Mouse (Mus musculus): ENCODE measurements around the gene Fam19a5.

Fam19a5 gene

DNA sequence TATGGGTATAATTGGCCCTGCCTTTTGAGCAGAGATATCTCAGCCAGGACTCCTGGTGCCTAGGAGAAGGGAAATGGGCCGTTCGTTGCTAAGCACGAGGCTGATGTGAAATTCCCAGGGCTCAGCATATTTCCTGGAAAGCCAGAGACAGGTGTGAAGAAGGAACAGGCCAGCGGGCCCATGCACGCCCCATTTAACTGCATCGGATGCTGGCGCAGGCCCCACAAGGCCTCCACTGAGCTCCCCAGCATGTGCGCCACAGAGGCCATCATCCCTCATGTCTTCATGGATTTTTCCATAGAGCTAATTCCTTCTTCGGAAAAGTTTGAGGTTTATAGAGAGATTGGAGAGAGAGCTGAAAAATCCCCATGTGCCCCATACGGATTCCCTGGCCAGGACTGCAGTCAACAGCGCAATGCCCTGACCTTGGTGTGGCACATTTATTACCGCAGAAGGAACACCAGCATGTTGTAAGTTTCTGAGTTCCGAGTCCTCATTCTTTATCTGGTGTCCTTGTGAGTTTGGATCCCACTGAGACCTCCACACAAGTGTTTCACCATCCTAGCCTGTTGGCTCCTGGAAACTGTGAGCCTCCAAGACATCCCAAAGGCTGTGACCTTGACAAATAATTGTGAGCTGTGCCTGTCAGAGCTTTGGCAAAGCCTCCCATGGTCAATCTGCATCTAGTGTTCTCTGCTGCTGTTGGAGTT lies 122.1 kb downstream of the Fam19a5 start:
- no peak for DNase-seq (ENCODE audit: low read depth, low spot score)

DNA sequence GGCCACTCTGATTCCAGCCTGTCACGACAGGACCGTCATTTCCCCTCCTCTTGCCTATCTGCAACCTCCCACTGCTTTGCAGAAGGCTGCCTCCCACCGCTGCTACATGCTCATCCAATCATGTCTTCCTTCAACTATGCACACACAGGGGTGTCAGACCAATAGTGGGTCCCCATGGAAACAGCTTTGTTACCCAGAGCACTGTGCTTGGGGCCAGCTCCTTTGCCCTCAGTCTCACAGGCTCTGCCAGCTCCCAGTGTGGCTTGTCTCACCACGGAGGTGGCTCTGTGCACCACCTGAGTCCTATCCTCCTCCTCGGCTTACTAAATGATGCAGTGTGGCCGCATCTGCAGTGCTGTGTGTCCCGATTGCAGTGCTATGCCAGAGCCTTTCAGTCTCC lies 123.3 kb downstream of the Fam19a5 start:
- DNase-seq (ENCODE audit: low read depth, low spot score): no peak

DNA sequence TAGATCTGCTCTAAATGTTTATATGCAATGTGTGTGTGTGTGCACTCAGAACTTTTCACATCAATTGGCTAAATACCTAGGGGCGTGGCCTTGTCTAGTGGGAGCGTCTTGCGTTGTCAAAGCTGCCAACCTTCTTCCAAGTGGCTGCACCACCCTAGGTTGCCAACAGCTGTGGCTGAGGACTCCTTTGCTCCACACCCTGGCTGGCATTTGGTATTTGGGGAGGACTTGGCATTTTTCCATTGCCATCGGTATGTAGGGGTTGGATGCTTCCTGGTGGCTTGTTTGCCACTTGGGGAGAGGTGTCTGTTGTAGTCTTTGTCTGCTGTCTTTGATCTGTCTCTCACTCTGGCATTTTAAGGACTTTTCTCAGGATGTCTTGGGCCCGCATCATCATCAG lies 124.0 kb downstream of the Fam19a5 start:
- DNase-seq (ENCODE audit: low read depth, low spot score): no peak

DNA sequence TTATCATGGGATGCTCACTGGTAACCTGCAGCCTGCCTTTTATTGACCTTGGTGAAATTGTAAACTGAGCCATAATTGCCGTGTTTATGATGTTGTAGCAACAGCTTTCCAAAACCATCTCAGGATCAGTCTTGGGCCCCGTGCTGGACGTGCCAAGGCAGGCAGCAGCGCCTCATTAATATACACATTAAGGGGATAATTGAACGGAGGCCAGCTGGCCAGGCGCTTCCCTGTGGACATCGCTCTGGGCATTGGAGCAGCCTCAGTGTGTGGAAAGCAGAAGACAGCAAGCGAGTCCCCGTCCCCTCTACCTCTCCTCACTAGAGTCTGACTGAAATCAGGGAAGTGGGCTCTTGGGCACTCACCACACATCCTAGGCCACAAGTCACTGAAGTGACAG lies 127.8 kb downstream of the Fam19a5 start:
- DNase-seq (ENCODE audit: low read depth, low spot score): no peak

DNA sequence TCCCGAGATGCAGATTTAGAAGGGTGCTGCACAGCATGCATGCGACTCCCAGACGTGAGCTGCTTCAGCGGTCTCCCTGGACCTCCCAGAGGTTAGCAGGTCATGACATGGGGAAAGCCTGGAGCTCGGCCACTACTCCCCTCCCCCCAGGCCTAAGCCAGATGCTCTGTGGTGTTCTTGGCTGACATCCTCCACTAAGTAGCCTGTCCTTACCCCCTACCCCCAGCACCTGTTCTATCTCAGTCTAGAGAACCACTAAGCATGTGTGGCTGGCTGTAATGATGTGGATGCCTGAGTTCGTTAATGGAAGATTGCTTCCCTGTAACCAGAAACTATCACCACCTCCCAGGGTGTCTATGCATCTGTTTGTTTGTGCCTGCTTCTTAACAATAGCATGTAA lies 134.6 kb downstream of the Fam19a5 start:
- DNase-seq (ENCODE audit: low read depth, low spot score): no peak

DNA sequence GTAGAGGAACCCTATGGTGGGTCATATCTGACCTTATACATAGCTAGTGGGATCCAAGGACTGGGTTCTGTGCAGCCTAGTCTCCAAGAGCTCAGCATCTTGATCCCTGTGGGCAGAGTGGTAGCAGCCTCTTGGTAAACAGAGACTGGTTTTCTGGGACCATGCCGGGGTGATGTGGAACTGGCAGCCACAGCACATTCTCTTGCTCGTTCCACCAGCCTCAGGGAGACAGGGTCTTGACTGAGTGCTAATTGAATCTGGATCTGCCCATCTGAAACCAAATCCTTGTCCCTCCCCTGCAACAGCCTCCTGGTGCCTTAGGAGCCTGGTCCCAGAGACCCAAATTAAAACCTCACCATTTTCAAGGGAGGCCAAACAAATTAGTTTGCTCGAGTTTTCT lies 138.3 kb downstream of the Fam19a5 start:
- DNase-seq (ENCODE audit: low read depth, low spot score): no peak

DNA sequence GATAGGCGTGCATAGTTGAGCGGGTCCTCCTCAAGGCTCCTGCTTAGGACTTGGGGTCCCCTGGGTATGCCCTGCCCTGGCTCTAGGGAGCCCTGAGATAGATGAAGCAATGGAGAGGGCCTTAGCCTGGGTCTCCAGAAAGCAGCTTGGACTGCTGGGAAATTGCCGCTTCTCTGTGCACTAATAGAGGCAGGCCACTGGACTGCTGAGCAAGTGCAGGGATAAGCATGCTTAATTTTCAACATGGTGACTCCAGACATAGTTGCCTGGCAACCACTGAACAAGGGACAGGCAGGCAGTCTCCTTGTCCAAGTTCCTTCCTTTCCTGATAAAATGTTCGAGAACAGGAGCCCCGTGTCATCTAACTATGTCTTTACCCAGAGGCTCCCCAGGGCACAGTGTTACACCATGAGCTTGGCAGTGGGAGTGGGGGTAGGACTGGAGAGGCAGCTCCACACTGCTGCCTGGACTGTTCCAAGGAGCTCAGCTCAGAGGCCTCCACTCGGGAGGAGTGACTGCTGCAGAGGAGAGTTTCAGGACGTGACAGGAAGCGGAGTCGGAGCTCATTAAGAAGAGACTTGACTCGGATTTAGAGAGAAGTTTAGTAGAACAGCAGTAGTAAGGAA lies 142.4 kb downstream of the Fam19a5 start:
- no peak for DNase-seq (ENCODE audit: low read depth, low spot score)

DNA sequence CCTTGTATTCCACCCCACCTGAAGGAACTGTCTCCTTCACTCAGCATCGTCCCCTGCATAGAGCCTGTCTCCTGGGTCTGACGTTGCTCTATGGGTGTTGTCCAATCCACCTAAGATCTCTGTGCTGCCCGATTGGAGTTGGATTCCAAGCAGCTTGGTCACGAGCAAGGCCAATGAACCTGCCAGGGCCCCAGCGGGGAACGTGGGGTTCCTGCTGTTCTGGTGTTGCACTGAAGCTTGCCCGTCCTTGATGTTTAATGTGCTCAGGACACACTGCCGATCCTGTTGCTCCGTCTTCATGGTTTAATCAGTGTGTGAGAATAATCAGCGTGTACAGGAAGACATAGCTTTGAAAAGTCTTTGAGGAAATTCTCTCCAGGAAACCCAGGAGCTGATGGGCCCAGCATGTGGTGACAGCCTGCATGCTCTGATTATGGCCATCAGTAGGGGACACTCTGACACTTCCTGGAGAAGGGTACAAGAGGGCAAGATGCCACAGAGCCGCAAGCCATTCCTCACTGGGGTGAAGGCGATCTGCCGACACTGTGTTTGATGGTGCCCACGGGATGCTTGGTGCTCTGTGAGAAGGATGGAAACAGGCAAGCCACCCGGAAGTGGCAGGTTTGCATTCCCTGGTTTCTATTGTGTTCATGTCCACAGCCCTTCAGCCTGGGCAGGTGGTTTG lies 147.3 kb downstream of the Fam19a5 start:
- no peak for DNase-seq (ENCODE audit: low read depth, low spot score)

DNA sequence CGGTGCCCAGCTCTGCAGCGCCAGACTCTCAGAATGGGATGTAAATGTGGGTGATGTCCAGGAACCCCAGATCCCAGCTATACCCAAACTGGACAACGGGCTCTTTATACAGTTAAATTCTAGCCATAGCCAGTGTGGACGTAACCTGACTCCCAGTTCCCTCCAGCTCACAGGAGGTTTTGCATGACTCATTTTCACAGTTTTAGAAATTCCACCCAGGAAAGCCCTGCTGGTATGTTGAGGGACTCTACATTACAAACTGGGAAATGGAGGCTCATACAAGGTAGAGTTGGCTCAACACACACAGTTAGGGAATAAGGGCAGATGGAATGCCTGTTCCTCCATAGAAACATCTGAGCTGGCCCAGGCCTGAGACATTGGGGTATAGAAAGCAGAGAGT lies 147.9 kb downstream of the Fam19a5 start:
- DNase-seq (ENCODE audit: low read depth, low spot score): peak; percentile 48

DNA sequence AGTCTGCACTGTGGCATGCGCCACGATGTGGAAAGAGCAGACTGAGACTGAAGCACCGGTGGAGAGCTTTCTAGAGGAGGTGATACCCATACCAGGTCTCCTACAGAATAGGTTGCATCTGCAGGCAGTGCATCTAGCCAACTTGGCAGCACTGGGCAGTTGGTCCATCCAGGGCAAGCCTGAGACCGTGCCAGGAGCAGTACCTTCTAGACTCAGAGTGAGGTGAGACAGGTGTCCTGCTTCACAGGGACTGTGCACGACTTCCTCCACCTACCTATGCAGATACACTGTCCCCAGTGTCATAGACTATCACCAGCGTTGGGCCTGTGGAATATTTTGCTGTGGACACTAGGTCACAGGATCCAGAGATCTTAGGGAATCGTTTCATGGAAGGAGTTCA lies 148.3 kb downstream of the Fam19a5 start:
- DNase-seq (ENCODE audit: low read depth, low spot score): no peak

DNA sequence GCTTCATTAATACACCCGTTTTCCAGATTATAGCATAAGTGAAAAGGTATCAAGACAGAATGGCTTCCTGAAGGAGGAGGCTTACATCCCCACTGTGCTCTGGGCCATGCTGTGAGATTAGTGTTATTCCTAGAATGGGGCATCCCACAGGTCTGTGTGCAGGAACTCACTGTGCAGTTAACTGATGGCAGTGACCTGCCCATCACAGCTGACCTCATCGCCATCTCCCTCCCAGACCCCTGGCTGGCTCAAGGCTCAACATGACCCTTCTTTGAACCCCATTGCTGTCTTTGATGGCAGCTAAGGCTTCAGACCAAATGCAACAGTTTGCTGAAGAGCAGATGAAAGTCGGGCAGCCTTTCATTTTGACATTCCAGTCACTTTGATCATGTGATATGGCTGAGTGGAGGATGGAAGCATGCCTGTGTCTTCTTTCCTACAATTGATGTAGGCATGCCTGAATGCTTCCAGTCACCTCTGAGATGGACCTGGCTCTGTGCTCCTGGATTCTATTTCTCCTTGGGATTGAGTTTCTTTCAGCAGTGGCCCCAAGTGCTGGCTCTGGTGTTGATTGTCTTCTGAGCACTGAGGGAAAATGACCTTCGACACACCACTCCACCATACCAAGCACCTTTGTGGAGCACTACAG lies 148.9 kb downstream of the Fam19a5 start:
- no peak for DNase-seq (ENCODE audit: low read depth, low spot score)

DNA sequence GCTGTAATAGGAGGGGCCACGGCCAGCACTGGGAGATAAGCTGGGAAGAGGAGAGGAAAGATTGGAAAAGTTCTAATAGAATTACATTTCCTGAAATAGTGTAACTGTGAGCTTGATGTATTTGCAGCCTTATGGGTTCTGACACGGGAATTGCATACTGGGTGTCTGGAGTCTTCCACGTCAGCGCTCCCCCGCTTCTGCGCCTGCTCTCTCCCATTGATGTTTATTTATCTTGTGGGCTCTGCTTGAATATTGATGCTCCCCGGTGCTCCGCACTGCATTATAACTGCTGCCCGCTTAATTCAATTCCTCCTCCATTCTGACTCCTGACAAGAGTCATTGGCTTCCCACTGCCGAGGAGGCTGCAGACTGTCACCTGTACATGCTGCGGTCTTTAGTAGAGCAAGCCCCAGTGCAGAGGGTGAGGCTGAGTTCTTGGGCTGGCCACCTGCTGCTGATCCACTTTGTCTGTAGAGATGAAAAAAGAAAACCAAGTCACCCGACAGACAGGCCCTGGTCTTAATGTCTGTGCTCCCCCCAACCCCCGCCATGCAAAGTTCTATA lies 153.4 kb downstream of the Fam19a5 start:
- no peak for DNase-seq (ENCODE audit: low read depth, low spot score)

DNA sequence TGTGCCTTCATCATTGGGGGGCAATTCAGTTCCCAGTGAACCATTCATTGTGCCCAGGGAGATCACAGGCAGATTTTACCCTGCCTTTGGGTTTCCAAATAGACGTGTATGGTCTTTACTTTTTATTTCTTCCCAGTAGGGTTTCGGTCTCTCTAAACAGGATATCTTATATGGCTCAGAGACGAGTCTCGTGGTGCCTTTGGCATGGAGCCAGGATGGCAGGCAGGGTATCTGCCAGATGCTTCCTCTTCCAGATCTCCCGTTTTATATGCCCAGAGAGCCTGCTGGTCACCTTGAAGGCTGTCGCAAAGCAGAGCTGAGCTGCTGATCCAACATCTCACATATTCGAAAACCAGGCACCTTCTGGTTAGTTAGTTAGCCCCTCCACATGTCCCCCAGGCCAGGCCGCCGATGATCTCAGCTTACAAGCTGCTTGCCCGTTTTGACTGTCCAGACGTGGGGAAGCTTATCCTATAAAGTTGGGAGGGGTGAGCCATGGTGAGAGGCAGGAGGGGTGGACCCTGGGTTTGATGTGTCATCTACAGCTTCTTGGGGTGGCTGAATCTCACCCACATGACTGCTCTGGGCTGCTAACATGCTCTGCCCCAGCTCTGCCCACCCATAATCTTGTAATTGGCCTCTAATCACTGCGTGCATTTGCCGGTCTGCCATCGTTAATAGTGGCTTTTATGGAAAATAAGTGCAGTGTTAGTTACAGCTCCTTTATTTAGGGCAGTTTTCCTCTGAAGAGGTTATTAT lies 154.6 kb downstream of the Fam19a5 start:
- no peak for DNase-seq (ENCODE audit: low read depth, low spot score)

DNA sequence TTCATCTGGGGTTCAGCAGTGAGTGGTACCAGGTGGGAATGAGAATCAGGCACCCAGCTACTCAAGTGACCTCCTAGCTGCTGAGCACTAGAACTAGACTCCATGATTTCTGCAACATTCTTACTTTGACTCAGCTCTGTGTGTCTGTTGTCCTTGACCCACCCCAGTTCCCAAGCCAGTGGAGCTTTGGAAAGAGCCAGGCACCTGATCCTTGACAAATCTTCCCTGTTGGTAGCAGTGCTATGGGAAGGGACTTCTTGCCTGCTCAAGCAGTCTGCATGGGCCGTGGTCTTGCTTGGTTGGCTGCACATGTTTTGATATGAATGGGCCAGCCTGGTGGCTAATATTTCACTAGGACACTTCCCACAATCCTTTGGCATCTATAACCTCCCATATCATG lies 158.7 kb downstream of the Fam19a5 start:
- no peak for DNase-seq (ENCODE audit: low read depth, low spot score)

DNA sequence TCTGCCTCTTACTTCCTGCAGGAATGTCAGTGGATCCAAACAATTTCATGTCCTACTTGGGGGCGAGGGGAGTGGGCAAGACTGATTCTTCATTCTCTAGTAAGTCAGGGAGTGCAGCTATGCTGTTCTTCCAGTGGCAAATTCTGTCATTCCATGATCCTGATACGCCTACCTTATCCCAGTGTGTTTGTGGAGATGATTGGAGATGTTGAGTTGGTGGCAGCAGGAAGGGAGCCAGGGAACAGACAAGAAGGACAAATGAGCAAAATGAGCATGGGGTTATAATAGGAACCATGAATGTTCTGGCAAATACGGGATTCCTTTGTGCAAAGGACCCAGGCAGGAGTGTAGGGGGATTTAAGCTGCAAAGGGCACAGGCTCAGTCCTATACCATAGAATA lies 159.2 kb downstream of the Fam19a5 start:
- DNase-seq (ENCODE audit: low read depth, low spot score): no peak

DNA sequence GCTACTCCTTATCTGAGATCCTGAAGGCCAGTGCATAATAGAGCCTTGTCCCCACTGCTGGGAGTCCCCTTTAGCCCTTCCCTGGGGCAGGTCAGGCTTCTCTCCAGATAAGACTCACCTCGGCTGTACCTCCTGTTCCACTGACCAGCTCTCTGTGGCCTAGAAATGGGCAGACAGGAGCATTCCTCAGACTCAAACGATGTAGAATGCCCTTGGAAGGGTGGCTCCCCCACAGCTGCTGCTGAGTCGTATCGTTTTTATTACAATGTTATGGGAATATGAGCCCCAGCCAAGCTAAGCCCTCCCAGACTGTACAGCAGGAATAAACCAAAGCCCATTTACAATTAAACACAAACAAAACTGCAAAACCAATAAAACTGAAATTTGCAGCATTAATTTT lies 167.7 kb downstream of the Fam19a5 start:
- DNase-seq (ENCODE audit: low read depth, low spot score): no peak

DNA sequence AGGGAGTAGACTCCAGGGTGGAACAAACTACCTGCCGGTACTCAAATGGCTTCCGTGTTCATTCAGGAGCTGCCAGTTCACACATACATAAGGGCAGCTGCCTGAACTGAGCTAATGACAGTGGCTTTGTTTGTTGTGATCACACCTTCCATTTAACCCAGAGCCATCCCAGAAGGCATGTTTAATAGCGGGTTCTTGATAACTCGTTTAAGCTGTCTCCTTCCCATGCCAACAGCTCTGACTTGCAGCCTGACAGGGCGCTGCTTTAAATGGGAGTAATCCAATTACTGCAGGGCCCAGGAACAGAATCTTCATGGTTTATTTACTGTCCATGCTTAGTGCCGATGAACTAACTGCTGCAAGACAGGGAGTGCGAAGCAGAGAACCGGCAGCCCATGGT lies 168.1 kb downstream of the Fam19a5 start:
- DNase-seq (ENCODE audit: low read depth, low spot score): no peak

DNA sequence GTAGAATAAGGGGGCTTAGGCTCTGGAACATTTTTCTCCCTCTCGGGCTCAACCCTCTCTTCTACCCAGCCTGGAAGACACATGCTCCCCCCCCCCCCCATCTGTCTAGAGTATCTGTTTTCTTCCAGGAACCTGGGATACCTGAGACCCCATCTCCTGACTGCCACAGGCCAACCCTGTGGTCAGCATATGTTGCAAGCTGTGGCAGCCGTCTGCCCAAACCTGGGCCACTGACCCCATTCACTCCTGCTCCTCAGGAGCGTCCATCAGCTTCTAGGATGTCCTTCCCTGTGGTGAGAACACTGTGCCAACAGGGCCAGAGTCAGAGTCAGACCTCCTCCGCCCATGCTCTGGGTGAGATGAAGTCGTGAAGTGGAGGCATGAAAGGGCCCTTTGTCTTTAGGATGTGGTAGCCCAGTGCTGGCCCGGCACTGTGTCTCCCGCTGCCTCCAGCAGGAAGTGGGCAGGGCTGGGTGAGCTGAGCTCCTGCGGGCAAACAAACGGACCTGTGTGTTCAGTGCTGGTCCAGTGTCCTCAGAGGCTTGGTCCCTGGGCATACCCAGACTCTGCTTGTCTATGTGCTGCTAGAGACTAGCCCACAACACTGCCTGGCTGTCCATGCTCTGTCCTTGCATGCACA lies 171.1 kb downstream of the Fam19a5 start:
- peak; percentile 38 for DNase-seq (ENCODE audit: low read depth, low spot score)

DNA sequence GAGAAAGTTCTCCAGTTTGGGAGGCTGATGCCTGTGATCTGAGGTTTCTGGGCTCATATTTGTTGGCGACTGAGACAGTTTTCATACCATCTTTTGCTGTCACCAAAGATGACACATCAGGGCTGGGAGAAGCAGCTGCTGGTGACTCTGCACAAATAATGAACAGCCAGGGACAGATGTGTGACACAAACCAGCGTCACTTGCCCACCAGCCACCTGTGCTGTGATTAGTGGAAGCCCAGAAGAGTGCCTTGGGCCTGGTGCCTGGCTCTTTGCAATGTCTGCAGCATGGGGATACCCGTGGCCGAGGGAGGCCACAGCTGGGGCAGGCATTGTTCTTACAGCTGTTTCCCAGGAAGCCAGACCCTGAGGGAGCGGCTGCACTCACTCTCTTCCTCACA lies 173.0 kb downstream of the Fam19a5 start:
- no peak for DNase-seq (ENCODE audit: low read depth, low spot score)

DNA sequence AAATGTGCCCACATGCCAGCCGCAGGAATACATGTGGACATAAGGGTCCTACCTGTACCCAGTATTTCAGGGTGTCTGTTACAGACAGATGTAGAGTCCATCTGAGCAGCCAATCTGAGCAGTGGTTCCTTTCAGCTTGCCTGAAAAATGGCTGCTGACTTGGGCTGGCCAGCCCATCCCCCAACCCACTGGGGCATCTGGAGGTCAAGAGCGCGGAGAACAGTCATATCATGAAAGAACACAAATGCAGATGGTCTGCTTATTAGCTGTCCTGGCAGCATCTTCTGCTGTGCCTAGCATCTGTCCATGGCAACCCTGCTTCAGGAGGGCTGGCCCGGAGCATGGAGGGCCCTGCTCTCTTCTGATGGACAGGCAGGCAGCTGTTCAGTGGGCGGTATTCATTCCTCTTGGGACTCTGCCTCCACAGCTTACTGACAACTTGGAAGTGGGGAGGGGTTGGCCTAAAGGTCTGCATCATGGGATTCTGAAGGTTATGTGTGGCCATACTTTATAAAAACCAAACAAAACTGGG lies 179.4 kb downstream of the Fam19a5 start:
- no peak for DNase-seq (ENCODE audit: low read depth, low spot score)
